In genomic region chr12:117153166-117153480, GRCm38 (mm10) we compare ENCODE assay signal across 8 mouse cellular contexts.
DNase-seq lines count a peak whose midpoint lies in the region; ATAC-seq lines count a peak whose summit lies in the region.

No protein-coding gene starts in this region.

- no peaks in the 10 kb centered on the region for H3K36me3 ChIP-seq in heart, embryonic 16.5 days (ENCODE audit: control insufficient read depth, insufficient read depth)
- H3K36me3 ChIP-seq in hindbrain, embryonic 11.5 days (ENCODE audit: control insufficient read depth, insufficient read depth, low read length): no peaks in the 10 kb centered on the region
- no peaks in the 10 kb centered on the region for H3K36me3 ChIP-seq in midbrain, embryonic 11.5 days (ENCODE audit: control insufficient read depth, insufficient read depth, low read length)

- no peak for ATAC-seq in heart, embryonic 16.5 days (replicated peaks; ENCODE audit: extremely low read depth, insufficient read depth, low FRiP score)
- no peak for ATAC-seq in hindbrain, embryonic 11.5 days (ENCODE audit: low FRiP score)
- no peak; the same call in 1 of the 2 replicates for ATAC-seq in midbrain, embryonic 11.5 days (ENCODE audit: low FRiP score)
- no peak for ATAC-seq in erythroblast, adult 5-6 weeks (replicated peaks; ENCODE audit: low FRiP score, poor library complexity, severe bottlenecking)
- no peak for ATAC-seq in granulocyte monocyte progenitor cell, adult 5-6 weeks (replicated peaks; ENCODE audit: poor library complexity, severe bottlenecking)

- no peak for DNase-seq in heart, postnatal 4 days
- DNase-seq in R1 (ENCODE audit: low read depth, low spot score): peak; percentile 35
- no peak for DNase-seq in hindbrain, embryonic 11.5 days (ENCODE audit: low spot score)
- DNase-seq in midbrain, embryonic 11.5 days (ENCODE audit: low spot score, missing footprints): peak; percentile 97
- DNase-seq in embryo, embryonic 9.5 days (ENCODE audit: extremely low spot score): no peak

- H3K9me3 ChIP-seq in heart, embryonic 16.5 days (replicated peaks; ENCODE audit: control insufficient read depth, low read length): no peaks in the 10 kb centered on the region
- no peaks in the 10 kb centered on the region for H3K9me3 ChIP-seq in hindbrain, embryonic 11.5 days (ENCODE audit: control insufficient read depth, low read length)
- H3K9me3 ChIP-seq in midbrain, embryonic 11.5 days (ENCODE audit: control insufficient read depth, low read length): no peaks in the 10 kb centered on the region

- H3K27me3 ChIP-seq in heart, embryonic 16.5 days (ENCODE audit: control insufficient read depth, insufficient read depth, low read length): peaks cover 84% of the 10 kb centered on the region
- peaks cover 9% of the 10 kb centered on the region; the same call in 1 of the 2 replicates for H3K27me3 ChIP-seq in hindbrain, embryonic 11.5 days (ENCODE audit: control insufficient read depth, insufficient read depth, low read length)
- no peaks in the 10 kb centered on the region for H3K27me3 ChIP-seq in midbrain, embryonic 11.5 days (ENCODE audit: control insufficient read depth, insufficient read depth, low read length)

- no peak overlapping the region for H3K27ac ChIP-seq in heart, embryonic 16.5 days (ENCODE audit: low read length)
- H3K27ac ChIP-seq in hindbrain, embryonic 11.5 days (ENCODE audit: low read depth, low read length): peak overlapping the region; percentile 97
- H3K27ac ChIP-seq in midbrain, embryonic 11.5 days (ENCODE audit: low read depth, low read length): peak overlapping the region; percentile 99

- peak overlapping the region; percentile 90 for H3K4me2 ChIP-seq in heart, embryonic 16.5 days (ENCODE audit: low read depth, low read length)
- H3K4me2 ChIP-seq in hindbrain, embryonic 11.5 days (replicated peaks; ENCODE audit: low read depth, low read length): peak overlapping the region; percentile 73
- peak overlapping the region; percentile 63 for H3K4me2 ChIP-seq in midbrain, embryonic 11.5 days

- H3K4me1 ChIP-seq in heart, embryonic 16.5 days (ENCODE audit: control insufficient read depth, insufficient read depth, low read length): peaks cover 15% of the 10 kb centered on the region
- peaks cover 19% of the 10 kb centered on the region for H3K4me1 ChIP-seq in hindbrain, embryonic 11.5 days (replicated peaks; ENCODE audit: control insufficient read depth, insufficient read depth, low read length)
- H3K4me1 ChIP-seq in midbrain, embryonic 11.5 days (ENCODE audit: control insufficient read depth, insufficient read depth, low read length): peaks cover 40% of the 10 kb centered on the region

- WGBS in heart, embryonic 16.5 days: 3% methylated on average over 8 of the region's 8 CpGs
- under 1% methylated on average over 8 of the region's 8 CpGs for WGBS in hindbrain, embryonic 11.5 days
- 1% methylated on average over 8 of the region's 8 CpGs for WGBS in midbrain, embryonic 11.5 days

- H3K4me3 ChIP-seq in heart, embryonic 16.5 days (ENCODE audit: low read length): peak overlapping the region; percentile 66
- peak overlapping the region; percentile 82 for H3K4me3 ChIP-seq in hindbrain, embryonic 11.5 days (ENCODE audit: low read depth, low read length)
- peak overlapping the region; percentile 97 for H3K4me3 ChIP-seq in midbrain, embryonic 11.5 days (ENCODE audit: low read depth, low read length)

- H3K9ac ChIP-seq in heart, embryonic 16.5 days (ENCODE audit: low read length): no peak overlapping the region
- H3K9ac ChIP-seq in hindbrain, embryonic 11.5 days (ENCODE audit: low read depth, low read length): peak overlapping the region; percentile 95
- H3K9ac ChIP-seq in midbrain, embryonic 11.5 days (ENCODE audit: low read length): peak overlapping the region; percentile 100

Comparison
In these comparisons a context has a peak if more than half of its experiments do, and no peak if none do; other contexts are left out.
1. DNase-seq: peak in R1 (single experiment) and midbrain, embryonic 11.5 days (single experiment); none in heart, postnatal 4 days (single experiment), hindbrain, embryonic 11.5 days (single experiment) and embryo, embryonic 9.5 days (single experiment).
2. Peak in every context shown above with its lines, with median percentiles within 50 percentile points of each other: H3K4me2 ChIP-seq and H3K4me3 ChIP-seq.